Mouse (Mus musculus) embryonic fibroblast, embryonic 13.5 days (primary cell): ENCODE results near the gene Gast.

ENCODE experiments used
- CTCF ChIP-seq: IDR thresholded peaks from 2 replicates; pipeline ENCODE4 v1.5.1; 2011; ENCODE audit warnings: mild to moderate bottlenecking, control low read depth, low read length, moderate library complexity, borderline replicate concordance; ENCODE audit not compliant: insufficient read depth
- POLR2A ChIP-seq: IDR thresholded peaks from 2 replicates; pipeline ENCODE4 v1.6.1; 2011; ENCODE audit warnings: low read depth, mild to moderate bottlenecking, control low read depth, low read length, moderate library complexity

DNA sequence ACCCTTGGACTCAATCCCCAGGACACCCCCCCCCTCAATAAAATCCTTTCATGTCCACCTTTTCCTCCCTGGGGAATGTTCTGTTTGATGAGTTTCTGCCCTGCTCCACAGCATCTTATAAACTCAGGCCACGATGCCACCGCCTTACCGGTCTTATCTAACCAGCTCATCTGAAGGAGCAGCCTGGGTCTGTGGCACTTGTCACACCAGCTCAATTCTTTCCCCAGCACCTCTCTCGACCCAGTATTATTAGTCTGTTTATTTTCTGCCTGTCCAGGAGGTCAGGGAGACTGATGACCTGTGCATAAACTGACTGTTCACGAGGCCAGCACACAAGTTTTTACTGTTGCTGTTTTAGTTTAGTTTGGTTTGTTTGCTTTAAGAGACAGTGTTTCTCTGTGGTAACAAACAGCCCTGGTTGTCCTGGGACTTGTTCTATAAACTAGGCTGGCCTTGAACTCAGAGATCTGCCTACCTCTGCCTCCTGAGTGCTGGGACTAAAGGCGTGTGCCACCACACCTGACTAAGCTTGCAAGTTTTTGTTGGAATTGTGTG lies 16.3 kb upstream of the Gast start:
- TF ChIP-seq POLR2A (no peak), CTCF (no peak)
